Mouse (Mus musculus) olfactory bulb, adult 2 months (tissue): ENCODE results near the gene Nkd1.

Experiments
- CTCF ChIP-seq: fragments of 200-500 bp; IDR thresholded peaks from 2 replicates; pipeline ENCODE4 v1.5.1; 2012; ENCODE audit warnings: low read depth, mild to moderate bottlenecking, low read length, moderate library complexity; ENCODE audit not compliant: insufficient read depth
- POLR2A ChIP-seq: fragments of 200-500 bp; IDR thresholded peaks from 2 replicates; pipeline ENCODE4 v1.6.1; 2012; ENCODE audit warnings: mild to moderate bottlenecking, low read depth, low read length, moderate library complexity; ENCODE audit not compliant: insufficient read depth

- no peak for TF ChIP-seq POLR2A
- no peak for TF ChIP-seq CTCF
Observed at GRCm38 (mm10) chr8:88539963-88540362, 18.8 kb downstream of the Nkd1 start.
